Mouse (Mus musculus): ENCODE results near the gene Cryba4.

Gene Cryba4

DNA sequence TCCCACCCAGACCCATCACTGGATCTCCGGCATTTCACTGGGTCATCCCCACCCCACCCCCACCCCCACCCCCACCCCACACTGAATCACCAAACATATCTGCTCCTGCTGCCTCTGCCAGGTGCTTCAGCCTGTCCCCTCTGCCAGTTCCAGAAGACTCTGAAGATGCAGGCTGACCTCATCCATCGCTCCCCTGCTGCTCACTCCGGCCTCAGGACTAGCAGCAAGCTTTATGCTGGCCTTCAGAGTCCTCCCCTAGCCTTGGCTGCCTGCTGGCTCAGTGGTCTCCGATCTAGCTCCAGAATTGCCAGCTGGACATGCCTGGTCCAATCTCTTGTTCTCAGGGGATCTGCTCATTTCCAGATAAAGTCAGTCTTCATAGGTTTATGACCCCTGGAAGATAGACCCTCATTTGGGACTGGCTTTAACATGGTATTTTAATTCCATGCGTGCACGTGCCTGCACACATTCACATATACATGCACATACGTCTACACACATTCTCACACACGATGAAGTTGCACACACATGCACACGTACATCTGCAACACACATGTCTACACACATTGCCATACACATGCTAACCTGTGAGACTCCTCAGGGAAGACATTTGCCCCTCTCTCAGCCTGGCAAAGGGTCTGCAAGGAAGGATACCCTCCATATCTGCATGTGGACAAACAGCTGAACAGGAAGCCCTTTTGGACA lies 14.3 kb downstream of the Cryba4 start:
- DNase-seq (ENCODE audit: low spot score): no peak

DNA sequence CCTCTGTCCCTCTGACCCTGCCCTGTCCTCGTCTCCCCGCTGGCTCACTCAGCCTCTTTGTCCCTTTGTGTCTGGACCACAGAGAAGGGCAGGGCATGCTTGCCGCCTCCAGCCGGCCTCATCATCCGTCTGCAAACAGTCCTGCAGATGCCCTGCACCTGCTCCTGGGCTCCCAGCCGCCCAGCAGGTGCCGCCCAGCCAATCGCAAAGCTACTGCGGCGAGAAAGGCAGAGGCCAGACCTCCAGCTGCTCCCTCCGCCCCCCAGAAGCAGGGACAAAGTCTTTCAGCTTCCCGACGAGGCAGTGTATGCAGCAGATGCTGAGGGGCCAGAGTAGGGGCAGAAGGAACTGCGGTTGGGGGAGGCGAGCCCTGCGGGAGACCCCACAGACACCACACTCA lies 14.9 kb downstream of the Cryba4 start:
- no peak for DNase-seq (ENCODE audit: low spot score)

DNA sequence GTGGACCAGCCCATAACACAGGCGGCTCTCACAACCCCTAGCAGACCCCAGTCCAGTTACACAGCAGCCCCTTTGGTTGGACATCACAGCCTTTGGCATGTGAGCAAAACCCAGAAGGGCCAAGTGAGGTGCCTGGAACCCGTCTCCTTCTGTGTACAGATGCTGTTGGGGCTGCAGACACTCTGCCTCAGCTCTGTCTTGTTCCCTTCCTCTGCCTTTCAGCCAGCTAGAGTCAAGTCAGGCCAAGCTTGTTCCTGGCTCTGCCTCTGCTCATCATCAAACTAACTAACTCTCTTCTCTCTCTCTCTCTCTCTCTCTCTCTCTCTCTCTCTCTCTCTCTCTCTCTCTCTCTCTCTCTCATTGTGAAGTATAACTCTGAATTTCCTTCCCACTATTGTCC lies 15.7 kb downstream of the Cryba4 start:
- no peak for DNase-seq (ENCODE audit: low spot score)

DNA sequence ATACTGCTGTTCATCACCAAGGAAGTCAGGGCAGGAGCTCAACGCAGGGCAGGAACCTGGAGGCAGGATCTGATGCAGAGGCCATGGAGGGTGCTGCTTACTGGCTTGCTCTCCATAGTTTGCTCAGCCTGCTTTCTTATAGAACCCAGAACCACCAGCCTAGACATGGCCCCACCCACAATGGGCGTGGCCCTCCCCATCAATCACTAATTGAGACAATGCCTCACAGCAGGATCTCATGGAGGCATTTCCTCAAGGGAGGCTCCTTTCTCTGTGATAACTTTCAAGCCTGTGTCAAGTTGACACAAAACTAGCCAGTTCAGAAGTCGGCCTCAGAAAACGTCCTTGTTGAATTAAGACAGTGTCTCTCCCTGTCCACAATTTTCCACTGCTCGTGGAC lies 16.5 kb downstream of the Cryba4 start:
- DNase-seq (ENCODE audit: low spot score): no peak

DNA sequence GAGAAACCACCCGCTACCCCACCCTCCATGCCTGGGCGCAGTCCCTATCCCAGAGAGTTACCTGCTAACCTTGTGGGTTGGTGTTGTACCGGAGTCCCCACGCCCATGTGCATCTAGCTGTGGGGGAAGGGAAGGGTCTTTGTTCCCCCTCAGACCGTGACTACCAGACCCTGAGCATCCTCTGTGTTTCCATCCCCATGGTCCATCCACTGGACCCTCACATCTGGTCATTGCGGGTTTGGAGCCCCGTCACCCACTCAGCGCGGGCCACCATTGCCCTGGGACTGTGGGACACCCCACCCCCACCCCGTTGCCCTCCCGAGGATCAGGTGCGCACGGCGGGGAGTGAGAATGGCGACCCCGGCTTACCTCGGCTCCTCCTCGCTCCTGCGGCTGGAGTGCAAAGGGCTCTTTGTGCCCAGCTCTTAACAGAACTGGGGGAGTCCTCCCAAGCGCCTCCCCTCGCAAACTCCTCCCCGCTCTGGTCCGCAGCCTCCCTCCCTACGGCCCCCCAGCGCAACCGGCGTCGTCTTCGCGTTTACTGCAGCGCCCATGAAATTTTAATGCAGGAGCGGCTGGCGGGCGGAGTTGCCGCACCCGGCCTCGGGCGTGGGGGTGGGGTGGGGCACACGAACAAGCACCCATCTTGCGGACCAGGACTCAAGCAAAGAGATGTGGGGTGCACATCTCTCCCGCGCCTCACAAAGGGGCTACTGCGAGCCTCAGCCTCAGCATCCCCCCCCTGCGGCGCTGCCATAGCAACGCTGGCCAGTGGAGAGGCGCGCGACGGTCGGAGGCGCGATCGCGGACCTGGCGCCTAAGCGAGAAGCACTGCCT lies 23.9 kb downstream of the Cryba4 start:
- DNase-seq (ENCODE audit: low spot score): no peak

DNA sequence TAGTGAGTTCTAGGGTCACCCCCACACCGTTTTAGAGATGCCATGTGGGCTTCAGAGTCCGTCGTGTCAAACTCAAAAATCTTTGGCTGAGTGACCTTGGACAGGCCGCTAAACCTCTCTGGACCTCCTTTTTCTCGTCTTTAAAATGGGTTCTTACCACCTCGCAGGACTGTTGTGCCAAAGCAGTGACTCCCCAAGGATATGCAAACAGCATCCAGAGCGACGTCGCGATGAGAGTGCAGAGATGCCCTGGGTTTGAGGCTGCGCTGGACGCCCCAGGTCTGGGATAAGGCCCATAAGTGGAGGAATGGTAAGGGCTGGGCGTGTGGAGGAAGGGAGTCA lies 24.4 kb downstream of the Cryba4 start:
- DNase-seq (ENCODE audit: low spot score): no peak

DNA sequence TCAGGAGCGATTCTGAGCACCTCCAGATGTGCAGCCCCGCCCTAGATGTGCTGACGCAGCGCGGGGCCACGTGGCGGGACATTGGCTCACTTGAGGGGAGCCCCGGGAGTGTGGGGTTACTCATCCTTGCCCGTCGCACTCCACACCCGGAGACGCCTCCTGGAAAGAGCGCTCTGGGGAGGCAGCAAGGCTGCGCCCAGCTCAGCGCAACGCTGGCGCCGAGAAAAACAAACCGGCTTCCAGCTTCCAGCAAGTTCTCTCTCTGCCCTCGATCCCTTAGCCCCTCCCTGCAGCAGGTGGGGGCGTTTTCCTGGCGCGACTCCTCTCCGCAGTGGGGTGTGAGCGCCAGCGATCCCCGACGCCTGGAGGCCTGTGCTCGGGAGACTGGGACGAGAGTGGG lies 25.0 kb downstream of the Cryba4 start:
- DNase-seq (ENCODE audit: low spot score): no peak

DNA sequence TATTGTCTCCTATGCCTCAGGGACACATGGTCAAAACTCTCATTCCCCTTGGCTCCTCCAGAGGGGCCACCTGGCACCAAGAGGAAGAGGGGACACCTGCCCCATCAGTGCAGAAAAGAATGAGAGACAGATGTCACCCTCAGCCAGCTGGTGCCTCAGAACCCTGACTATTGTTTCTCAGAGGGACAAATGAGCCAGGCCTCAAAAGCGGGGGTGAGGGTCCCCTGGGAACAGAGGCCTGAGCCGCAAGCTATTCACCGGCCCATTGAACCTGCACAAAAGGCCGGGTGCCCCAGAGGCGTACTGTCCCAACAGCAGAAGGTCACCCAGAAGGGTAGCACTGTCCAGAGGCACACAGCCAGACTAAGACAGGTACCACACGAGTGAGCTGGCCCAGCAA lies 26.7 kb downstream of the Cryba4 start:
- no peak for DNase-seq (ENCODE audit: low spot score)

DNA sequence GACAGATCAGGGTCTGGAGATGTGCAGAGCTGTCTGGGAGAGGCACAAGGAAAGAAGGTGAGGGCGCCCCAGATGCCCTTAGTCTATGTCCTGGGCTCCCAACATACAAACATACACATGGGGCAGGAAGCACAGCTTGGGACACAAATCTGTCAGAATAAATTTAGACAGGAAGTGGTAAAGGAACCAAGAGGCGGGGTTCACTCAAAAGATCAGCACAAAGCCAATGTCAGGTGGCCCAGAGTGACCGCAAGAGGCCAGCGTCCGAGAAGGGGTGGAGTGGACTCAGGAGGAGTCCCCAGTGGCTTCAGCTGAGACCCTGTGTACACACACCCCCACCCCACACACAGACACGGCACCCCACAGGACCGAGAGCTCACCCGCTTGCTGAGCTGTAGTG lies 32.1 kb downstream of the Cryba4 start:
- DNase-seq (ENCODE audit: low spot score): peak; percentile 20

DNA sequence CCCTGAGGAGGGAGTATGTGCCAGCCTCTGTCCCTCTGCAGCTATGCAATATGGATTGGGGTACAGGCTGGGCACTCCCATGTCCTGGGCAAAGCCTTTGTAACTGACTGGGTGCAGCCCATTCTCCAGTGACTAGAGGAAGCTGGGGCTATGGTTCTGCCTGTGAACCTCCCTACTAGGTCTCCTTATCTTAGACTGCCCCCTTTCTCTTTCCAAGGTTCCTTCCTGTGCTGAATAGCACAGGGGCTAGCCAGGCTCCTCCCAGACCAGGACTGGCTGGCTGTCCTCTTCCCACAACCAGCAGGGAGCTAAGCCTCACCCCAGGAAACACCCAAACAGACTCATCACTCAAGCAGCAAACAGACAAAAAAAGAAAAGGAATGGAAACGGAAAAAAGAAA lies 32.9 kb downstream of the Cryba4 start:
- DNase-seq (ENCODE audit: low spot score): peak; percentile 19

DNA sequence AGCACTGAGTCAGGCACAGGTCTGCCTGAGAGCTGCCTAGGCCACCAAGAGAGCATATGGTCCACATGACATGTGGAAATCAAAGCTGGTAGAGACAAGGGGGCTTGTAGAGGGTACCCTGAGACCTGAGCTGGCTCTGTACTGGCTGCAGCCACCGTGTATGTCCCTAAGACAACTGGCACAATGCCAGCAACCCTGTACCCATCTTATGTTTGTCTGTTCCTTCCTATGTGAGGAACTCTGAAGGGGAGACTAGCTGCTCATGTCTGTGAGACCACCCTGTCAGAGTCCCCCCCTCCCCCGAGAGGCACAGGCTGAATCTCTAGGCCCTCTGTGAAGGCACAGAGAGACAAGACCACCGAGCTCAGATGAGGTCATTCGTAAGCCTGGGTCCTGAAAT lies 33.6 kb downstream of the Cryba4 start:
- no peak for DNase-seq (ENCODE audit: low spot score)

DNA sequence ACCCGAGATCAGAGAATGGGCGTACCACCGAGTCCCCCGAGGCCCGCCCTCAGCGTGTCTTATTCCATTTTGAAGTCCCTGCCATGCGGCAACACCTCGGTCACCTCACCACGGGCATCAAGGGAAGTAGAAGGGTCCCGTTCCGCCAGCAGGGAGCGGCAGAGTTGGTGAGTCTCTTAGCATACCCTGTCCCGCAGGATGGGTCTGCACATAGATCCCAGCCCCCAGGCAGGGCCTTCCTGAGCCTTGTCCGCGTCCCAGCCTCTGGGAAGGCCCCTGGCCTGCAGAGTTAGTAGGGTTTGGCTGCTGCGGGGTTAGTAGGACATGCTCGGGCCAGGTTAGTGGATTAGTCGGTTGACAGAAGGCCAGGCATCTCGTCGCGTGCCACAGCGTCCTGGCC lies 35.3 kb downstream of the Cryba4 start:
- DNase-seq (ENCODE audit: low spot score): no peak

DNA sequence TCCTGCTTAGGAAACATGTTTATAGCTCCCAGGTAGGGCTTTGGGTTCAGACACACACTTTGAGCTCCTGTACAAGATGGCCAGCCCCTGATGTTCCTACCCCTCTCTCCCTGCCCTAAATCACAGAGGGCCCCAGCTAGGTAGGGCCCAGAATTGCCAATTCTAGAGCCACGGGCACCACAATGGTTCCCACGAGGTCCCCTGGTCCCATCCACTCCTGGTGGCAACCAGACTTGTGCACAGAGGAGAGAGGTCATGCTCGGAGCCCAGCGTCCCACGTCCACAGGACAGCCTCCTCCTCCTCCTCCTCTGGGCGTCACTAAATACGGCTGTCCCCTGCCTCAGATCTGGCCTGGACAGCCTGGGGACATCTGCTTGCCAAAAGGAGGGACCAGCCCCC lies 36.0 kb downstream of the Cryba4 start:
- DNase-seq (ENCODE audit: low spot score): no peak

DNA sequence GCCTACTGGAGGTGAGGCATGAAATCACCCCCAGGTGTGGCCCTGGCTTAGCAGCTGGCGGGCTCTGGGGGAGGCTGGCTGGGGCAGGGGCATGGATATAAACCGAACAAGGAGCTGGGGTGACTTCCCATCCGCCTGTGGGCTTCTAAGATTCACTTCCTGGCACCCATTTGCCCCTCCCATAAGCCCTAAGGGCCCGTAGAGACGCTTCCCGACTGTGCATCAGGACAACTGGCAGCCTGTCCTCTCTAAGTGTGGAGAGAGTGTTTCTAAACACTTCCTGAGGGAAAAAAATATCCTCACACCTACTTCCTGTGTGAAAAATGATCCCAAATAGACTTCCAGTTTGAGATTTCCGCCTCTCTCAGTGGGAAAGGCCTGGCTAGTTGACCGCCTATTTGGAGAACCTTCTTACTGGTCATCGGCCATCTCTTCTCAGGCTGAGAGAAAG lies 36.5 kb downstream of the Cryba4 start:
- no peak for DNase-seq (ENCODE audit: low spot score)

DNA sequence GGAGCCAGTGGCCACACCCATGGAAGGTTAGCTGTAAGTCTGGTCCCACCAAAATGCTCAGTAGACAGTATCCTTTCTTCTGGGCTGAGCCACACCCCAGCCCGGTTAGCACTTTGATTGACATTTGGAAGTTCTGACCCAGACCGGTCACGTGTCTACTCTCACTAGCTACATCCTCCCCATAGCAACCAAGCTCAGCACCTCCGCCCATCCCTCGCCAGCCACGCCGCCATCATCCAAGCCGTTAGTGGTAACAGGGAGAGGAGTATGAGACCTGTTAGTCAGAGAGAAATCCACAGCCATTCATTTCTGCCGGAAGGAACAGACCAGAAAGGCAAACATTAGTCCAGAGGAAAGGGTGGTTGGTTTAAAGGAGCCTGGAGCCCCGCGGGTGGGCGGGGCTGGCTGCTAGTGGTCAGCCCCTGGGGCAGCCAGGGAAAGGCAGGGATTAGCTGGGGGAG lies 37.0 kb downstream of the Cryba4 start:
- DNase-seq (ENCODE audit: low spot score): no peak

DNA sequence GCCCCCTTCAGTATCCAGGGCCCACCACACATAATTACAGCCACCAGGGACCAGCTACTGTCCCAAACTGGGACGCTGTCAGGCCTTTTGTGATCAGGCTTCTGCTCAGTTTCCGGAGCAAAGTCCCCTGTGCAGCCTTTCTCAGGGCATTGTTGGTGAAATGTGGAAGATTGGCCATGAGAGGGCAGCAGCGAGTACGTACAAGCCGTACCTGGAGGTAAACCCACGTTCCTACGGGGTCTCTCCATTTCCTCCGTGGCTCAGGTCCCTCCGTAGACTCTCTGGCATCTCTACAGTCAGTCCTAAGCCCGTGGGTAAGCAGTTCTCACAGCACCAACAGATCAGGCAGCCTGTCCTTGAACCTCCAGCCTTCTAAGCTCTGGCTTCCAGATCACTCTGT lies 37.9 kb downstream of the Cryba4 start:
- DNase-seq (ENCODE audit: low spot score): peak; percentile 42

DNA sequence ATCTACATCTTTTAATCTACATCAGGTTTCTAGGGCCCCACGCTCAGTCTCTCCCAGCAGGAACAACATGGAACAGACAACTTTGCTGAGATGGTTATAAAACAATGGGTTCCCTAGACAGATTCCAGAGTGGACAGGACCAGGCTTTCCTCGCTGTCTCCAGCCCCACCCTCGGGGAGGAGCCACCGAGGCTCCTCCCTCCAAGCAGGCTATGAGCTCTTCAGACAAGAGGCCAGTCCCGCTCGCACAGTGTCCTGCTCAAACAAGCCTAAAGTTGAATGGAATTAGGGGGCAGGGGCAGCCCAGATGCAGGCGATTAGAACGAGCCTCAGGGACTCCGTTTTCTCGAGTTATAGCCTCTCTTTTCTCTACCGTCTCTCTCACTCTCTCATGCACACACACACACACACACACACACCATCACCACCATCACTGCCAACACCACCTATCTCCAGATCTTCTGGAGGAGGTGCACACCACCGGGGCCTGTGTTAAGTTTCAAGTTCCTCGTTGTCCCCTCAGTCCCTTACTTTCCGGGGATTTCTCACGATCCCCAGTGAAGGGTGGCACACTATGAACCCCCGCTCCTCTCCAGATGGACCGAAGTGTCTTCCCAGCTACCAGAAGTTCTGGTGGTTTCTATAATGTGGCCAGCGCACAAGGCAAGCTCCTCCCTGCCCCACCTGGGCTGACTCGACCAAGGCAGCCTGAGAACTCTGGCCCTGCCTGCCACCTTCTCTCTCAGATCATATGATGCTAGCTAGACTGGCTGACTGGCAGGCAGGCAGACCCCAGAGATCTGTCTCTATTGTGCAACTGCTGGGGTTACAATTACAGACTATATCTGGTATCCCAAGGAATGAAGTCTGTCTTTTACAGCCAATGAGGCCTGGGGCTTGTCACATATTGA lies 38.7 kb downstream of the Cryba4 start:
- no peak for DNase-seq (ENCODE audit: low spot score)

DNA sequence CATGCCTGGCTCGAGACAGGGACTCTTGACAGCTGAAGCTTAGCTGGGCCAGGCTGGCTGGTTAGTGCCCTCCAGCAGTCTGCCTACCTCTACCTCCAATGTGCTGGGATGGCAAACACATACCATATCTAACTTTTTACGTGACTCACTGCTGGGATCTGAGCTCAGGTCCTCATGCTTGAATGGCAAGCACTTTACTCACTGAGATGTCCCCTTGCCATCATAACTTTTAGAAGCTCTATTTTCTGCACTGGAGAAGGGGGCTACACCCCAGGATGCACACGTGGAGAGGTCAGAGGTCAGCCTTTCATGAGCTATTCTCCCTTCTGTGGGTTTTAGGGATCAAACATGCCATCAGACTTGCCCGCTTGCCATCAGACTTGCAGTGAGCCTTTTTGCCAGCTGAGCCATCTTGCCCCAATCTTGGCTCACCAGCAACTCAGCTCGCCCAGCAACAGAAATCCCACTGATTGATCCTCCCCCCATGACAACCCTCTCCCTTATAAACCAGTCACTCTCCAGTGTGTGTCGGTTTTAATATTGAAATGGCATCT lies 39.5 kb downstream of the Cryba4 start:
- DNase-seq (ENCODE audit: low spot score): no peak

DNA sequence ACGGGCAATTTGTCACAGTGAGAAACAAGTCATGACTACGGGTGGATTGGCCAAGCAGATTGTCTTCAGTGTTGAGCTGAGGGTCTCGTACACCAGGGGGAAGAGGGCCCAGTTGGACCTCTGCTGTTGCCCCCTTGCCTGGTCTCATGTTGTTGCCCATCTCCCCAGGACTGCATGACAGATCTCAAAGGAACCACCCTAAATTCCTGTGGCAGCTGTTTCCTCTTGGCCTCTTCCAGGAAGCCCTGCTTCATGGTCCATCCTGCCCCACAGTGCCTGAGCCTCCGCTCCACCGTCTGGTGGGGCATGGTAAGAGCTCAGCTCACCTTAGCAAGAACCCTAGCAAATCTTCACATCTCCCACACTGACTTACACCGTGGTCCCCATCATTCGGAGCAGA lies 40.4 kb downstream of the Cryba4 start:
- DNase-seq (ENCODE audit: low spot score): no peak

DNA sequence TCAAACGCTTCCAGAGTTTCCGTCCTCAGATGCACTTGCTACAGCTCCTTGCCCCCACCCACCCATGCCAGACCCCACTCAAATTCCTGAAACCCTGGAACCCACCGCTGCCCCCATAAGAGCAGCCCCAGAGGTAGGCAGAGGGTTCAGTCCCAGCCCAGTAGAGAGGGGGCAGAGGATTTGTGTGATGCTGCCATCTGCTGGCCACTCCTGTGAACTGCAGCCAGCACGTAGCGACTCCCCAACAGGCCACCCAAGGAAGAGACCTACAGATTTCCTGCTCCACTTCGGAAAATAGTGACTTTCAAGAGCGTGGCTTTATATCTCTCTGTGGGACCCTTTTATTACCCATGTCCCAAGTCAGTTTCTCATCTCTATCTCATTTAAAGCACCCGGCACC lies 42.2 kb downstream of the Cryba4 start:
- DNase-seq (ENCODE audit: low spot score): peak; percentile 39

DNA sequence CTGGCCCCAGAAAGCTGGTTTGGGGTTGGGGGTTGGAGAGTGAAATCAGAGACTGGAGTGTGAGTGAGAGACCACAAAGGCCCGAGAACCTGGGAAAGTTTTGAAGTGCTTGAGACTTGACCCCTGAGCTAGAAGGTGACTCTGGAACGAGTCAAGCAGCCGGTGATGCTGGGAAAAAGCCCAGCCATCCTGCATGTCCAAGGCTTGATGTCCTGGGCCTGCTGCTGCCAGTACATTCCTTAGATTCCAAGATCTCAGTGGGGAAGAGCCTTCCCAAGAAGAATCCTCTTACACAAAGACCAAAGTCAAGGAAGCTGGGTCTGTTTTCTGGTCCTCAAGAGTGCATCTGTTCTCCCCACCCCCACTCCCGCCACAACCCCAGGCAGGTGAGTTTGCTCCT lies 44.0 kb downstream of the Cryba4 start:
- DNase-seq (ENCODE audit: low spot score): no peak

DNA sequence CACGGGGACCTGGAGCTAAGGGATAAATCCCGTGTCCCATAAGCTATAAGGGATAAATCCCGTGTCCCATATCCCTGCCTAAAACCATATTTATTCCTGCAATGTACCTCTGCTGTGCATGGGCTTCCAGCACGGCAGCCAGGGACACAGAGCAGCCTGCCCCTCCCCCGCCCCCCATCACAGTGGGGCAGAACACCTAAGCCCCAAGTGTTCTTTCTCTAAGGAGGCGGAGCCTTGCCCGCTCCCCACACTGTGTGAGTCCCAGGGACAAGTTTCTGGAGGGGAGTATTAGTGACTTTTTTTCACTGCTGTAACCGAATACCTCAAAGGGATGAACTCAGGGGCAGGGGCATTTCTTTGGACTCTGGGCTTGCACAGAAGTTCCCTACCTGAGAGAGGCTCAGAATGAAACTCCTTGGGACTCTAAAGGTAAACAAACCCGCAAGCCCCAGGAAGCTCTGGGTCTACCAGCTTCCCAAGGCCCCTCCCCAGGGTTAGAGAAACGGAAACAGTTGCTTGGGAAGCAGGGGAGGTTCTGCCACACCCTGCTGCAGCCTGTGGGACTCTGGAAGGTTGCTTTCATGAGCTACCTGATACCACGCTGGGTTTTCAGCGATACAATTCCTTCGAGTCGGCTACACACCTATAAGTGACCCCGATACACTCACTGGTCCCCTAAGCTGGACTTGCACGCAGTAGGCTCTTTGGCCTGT lies 45.6 kb downstream of the Cryba4 start:
- DNase-seq (ENCODE audit: low spot score): no peak
